Mouse (Mus musculus) olfactory bulb, adult 2 months (tissue): ENCODE measurements around the gene Lcorl. TPM values are rescaled to one million over a fixed set of nuclear protein-coding genes. Genes with fewer than 3 reads are reported as not detected.

Experiments used
- H3K27ac ChIP-seq: fragments of 200-500 bp; 2 replicates; pipeline ENCODE4 v1.5.1; 2012; ENCODE audit warnings: low read depth, low read length; ENCODE audit not compliant: insufficient read depth
- H3K4me1 ChIP-seq: fragments of 200-500 bp; 2 replicates; pipeline ENCODE4 v1.6.1; 2012; ENCODE audit warnings: low read length; ENCODE audit not compliant: control insufficient read depth, insufficient read depth
- H3K4me3 ChIP-seq: fragments of 200-500 bp; 2 replicates; pipeline ENCODE4 v1.5.1; 2012; ENCODE audit warnings: mild to moderate bottlenecking, low read depth, low read length, moderate library complexity; ENCODE audit not compliant: insufficient read depth
- CTCF ChIP-seq: fragments of 200-500 bp; IDR thresholded peaks from 2 replicates; pipeline ENCODE4 v1.5.1; 2012; ENCODE audit warnings: low read depth, mild to moderate bottlenecking, low read length, moderate library complexity; ENCODE audit not compliant: insufficient read depth
- POLR2A ChIP-seq: fragments of 200-500 bp; IDR thresholded peaks from 2 replicates; pipeline ENCODE4 v1.6.1; 2012; ENCODE audit warnings: mild to moderate bottlenecking, low read depth, low read length, moderate library complexity; ENCODE audit not compliant: insufficient read depth
- WGBS: fragments of 180-500 bp; shearing (Covaris S2); methylation state at CpG from one replicate; pipeline ENCODE4 v1.1.7; 2018; 5-methylcytosine and 5-hydroxymethylcytosine counted together
- polyA plus RNA-seq: library from polyadenylated mRNA; stranded (reverse); fragments of >200 nt; gene quantifications from 2 replicates; pipeline ENCODE4 v1.2.4, GENCODE M21; 2012; ENCODE audit warnings: low replicate concordance; ENCODE audit not compliant: missing spikeins, insufficient read depth, insufficient read length

Lcorl gene
- polyA plus RNA-seq, 1 experiment: not detected

DNA sequence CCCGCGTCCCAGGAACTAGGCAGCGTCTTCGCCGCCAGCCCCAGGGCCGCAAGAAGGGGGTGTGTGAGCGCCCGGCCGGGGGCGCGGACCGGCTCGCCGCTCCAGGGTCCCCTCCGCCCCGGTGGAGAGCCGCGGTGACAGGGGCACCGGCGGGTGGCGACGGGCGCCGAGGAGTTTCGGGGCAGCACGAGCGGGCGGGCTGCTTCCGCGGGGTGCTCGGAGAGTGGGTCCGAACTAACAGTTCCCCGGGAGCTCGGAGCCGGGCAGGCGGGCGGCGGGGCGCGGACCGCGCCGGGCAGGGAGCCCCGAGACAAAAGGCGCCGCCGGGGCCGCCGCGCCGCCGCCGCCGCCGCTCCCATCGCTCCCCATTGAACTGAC, 550 bp downstream of the Lcorl start:
- H3K27ac ChIP-seq: peak overlapping the region; percentile 96
- H3K4me1 ChIP-seq: 0 out of 2 replicates have a peak, but pooled peaks cover 2% of the 10 kb centered on the region
- WGBS: under 1% methylated on average over 56 of the region's 56 CpGs
- no peak for TF ChIP-seq POLR2A
- no peak for TF ChIP-seq CTCF
- H3K4me3 ChIP-seq: peak overlapping the region; percentile 97

DNA sequence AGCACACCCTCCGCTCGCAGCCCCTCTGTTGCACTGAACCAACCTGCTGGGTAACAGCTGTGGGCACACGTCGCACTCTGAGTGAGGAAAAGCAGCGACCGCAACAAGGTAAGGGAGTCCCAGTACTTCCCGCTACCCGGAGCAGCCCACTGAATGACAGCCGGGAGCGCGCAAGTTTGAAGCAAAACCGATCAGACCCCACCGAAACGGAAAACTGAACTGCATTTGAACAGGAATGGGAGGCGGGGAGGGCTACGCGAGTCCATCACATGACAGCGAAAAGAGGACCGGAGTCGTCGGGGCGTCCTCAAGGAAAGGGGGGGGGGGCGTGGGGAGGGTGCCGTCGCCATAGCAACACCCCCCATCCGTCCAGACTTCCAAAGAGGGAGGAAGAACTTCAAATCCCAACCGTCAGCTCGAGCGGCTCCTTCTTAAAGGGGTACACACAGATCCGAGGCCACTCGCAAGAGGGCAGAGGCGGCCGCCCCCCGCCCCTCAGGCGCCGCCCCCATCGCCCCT, 1.1 kb downstream of the Lcorl start:
- H3K27ac ChIP-seq: no peak overlapping the region
- WGBS: under 1% methylated on average over 32 of the region's 37 CpGs
- H3K4me1 ChIP-seq: 0 out of 2 replicates have a peak, but pooled peaks cover 2% of the 10 kb centered on the region
- peak overlapping the region; percentile 97 for H3K4me3 ChIP-seq
- TF ChIP-seq CTCF: peak; percentile 11; the same call in 1 of the 2 replicates
- no peak for TF ChIP-seq POLR2A

DNA sequence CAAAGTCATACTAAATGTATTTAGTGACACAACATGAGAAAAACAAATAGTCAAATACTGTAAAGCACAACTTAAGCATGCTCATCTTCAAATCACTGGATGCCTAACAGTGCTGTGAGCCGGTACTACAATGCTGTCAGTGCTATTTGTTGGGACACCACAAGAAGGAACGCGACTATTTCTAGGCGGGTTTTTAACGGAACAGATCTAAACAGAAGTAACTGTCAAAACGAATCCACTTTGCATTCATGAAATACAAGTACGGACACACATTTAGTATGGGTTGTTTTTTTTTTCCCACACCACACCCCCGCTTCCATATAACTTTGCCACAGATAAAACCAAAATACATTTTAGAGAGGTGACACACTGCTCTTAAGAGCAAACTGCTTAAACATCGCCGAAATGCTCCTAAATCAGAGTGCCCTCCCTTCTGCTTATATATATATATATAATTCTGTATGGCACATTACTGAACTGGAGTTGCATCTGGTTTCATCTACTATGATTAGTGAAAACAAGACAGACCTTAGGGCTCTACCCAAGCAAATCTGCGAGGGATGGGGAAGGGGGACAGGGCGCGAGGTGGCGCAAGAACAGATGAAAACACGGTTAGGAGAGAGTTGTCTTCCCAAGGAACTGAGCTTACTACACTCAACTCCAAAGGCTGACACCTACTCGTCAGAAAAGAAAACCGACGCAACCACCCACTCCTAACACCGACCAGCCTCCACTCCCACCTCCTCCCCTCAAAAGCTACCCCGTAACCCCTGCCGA, 1.7 kb downstream of the Lcorl start:
- no peak overlapping the region for H3K27ac ChIP-seq
- WGBS: 4% methylated on average over 21 of the region's 21 CpGs
- H3K4me3 ChIP-seq: peak overlapping the region; percentile 97
- 0 out of 2 replicates have a peak, but pooled peaks cover 2% of the 10 kb centered on the region for H3K4me1 ChIP-seq
- TF ChIP-seq CTCF: no peak; the same call in 1 of the 2 replicates
- TF ChIP-seq POLR2A: no peak

DNA sequence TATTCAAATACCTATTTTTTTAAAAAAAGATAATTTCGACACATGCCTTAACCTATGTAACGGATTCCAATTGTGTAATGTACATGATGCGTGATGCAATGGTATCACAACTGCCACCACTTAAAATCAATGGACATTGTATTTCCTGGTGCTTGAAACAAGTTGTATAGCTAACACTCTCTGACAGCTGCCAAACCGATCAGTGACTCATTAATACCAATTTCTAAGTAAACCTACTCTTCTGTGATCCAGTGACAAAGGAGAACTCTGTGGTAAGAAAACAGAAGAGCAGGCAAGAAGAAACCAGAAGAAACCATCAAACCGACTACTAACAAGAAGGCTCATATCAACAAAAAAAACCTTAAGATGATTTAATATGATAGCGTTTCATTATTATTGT, 12.7 kb downstream of the Lcorl start:
- no peak for TF ChIP-seq CTCF
- no peak for TF ChIP-seq POLR2A
- WGBS: 96% methylated on average over 6 of the region's 6 CpGs

GRCm38 (mm10) chr5:45835131-45835530, 22.3 kb downstream of the Lcorl start:
- Histone ChIP-seq H3K4me1 (no peaks in the 10 kb centered on the region), H3K4me3 (no peak overlapping the region), H3K27ac (no peak overlapping the region)
- TF ChIP-seq CTCF: no peak
- no peak for TF ChIP-seq POLR2A
- 93% methylated on average over 2 of the region's 2 CpGs for WGBS

More for the DNA sequence above, 12.7 kb downstream of the Lcorl start:
- H3K4me3 ChIP-seq: no peak overlapping the region
- H3K27ac ChIP-seq: no peak overlapping the region
- H3K4me1 ChIP-seq: no peaks in the 10 kb centered on the region

- 95% methylated on average over 4 of the region's 4 CpGs for WGBS
- H3K4me3 ChIP-seq: no peak overlapping the region
- no peak overlapping the region for H3K27ac ChIP-seq
- H3K4me1 ChIP-seq: no peaks in the 10 kb centered on the region
- no peak for TF ChIP-seq POLR2A
- no peak for TF ChIP-seq CTCF
Observed at GRCm38 (mm10) chr5:45811527-45811926, 45.9 kb downstream of the Lcorl start.

GRCm38 (mm10) chr5:45791864-45792263, 65.6 kb downstream of the Lcorl start:
- no peak overlapping the region for H3K27ac ChIP-seq
- peaks cover 4% of the 10 kb centered on the region; the same call in 1 of the 2 replicates for H3K4me1 ChIP-seq
- WGBS: 51% methylated on average over 7 of the region's 7 CpGs
- TF ChIP-seq CTCF (no peak), POLR2A (no peak)
- H3K4me3 ChIP-seq: no peak overlapping the region

DNA sequence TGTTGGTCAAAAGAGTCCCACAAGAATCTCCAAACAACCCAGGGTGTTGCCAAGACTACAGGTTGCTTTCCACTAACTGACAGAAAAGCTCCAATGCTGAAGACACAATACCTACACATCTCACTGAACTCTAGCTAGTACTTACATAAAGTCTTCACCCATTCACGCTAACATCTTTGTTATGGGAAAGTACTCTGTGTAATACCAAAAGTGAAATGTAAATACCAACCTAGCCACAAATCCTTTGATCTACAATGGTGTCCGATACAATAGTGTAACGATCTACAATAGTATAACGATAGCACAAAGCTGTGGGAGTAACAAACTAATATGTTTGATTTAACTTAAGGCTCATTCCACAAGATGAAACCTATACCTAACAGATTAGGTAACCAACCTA, 67.2 kb downstream of the Lcorl start:
- Histone ChIP-seq H3K4me1 (peaks cover 4% of the 10 kb centered on the region; the same call in 1 of the 2 replicates), H3K4me3 (no peak overlapping the region), H3K27ac (no peak overlapping the region)
- no peak for TF ChIP-seq POLR2A
- TF ChIP-seq CTCF: no peak
- 96% methylated on average over 4 of the region's 4 CpGs for WGBS

GRCm38 (mm10) chr5:45757502-45758121, 99.8 kb downstream of the Lcorl start:
- Histone ChIP-seq H3K27ac (no peak overlapping the region), H3K4me3 (no peak overlapping the region), H3K4me1 (no peaks in the 10 kb centered on the region)
- 89% methylated on average over 4 of the region's 4 CpGs for WGBS
- TF ChIP-seq CTCF (no peak), POLR2A (no peak)
